Mouse (Mus musculus): Measurements from ENCODE around the gene Slc25a22. TPM values are rescaled to one million over a fixed set of nuclear protein-coding genes. Genes with fewer than 3 reads are reported as not detected.

Slc25a22 gene
- polyA plus RNA-seq, 1 experiment = 16.2 TPM

DNA sequence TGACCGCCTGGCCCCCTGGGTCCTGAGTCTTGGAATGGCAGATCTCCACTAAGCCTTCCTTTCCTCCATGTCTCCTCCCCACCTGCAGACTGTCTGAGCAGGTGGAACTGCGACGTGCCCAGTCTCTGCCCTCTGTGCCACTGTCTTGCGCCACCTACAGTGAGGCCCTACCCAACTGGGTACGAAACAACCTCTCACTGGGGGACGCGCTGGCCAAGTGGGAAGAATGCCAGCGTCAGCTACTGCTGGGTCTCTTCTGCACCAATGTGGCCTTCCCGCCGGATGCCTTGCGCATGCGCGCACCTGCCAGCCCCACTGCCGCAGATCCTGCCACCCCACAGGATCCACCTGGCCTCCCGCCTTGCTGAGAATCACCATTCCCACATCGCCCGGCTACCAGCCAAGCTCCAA, 21.6 kb upstream of the Slc25a22 start:
- Histone ChIP-seq H3ac (ENCODE audit: control insufficient read depth, insufficient read length, low read depth) (no peak overlapping the region), H3K27me3 (ENCODE audit: control insufficient read depth, insufficient read depth, insufficient read length) (no peaks in the 10 kb centered on the region), H3K4me3 (ENCODE audit: insufficient read depth, poor library complexity, severe bottlenecking) (no peak overlapping the region), H3K79me2 (ENCODE audit: control insufficient read depth, insufficient read depth) (no peaks in the 10 kb centered on the region), H3K36me3 (ENCODE audit: control insufficient read depth, insufficient read depth) (peaks cover 3% of the 10 kb centered on the region), H3K79me3 (ENCODE audit: low read depth) (no peaks in the 10 kb centered on the region)
- TF ChIP-seq USF1 (IDR thresholded peaks at IDR 0.05; ENCODE audit: low read depth) (no peak), FOSL1 (IDR thresholded peaks at IDR 0.05; ENCODE audit: insufficient read depth, low read length, poor library complexity, severe bottlenecking) (no peak), CEBPB (IDR thresholded peaks at IDR 0.05; ENCODE audit: low read depth) (no peak), CTCF (IDR thresholded peaks at IDR 0.05; ENCODE audit: control insufficient read depth, insufficient read depth, insufficient read length) (no peak), MYOD1 (IDR thresholded peaks at IDR 0.05; ENCODE audit: control insufficient read depth, insufficient read length, low read depth) (no peak), MAX (IDR thresholded peaks at IDR 0.05) (no peak), MYOG (IDR thresholded peaks at IDR 0.05; ENCODE audit: control insufficient read depth, extremely low read depth, insufficient read length) (no peak)

DNA sequence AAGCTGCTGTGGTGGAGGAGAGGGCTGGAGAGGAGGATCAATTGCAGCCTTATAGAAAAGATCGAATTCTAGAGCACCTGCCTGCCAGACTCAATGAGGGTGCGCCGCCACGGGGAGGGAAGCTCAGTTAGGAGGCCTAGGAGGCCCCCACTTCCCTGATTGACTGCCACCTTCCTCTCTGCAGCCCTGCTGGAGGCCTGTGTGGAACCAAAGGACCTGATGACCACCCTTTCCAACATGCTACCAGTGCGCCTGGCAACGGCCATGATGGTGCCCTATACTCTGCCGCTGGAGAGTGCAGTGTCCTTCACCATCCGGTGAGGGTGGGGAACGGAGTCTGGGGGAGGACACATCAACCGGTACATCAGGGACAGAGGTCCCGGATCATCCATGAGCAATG, 21.0 kb upstream of the Slc25a22 start:
- no peaks in the 10 kb centered on the region for H3K79me3 ChIP-seq (ENCODE audit: low read depth)
- TF ChIP-seq CTCF (IDR thresholded peaks at IDR 0.05; ENCODE audit: control insufficient read depth, insufficient read depth, insufficient read length) (no peak), FOSL1 (IDR thresholded peaks at IDR 0.05; ENCODE audit: insufficient read depth, low read length, poor library complexity, severe bottlenecking) (no peak), MAX (IDR thresholded peaks at IDR 0.05) (no peak), MYOG (IDR thresholded peaks at IDR 0.05; ENCODE audit: control insufficient read depth, extremely low read depth, insufficient read length) (no peak), CEBPB (IDR thresholded peaks at IDR 0.05; ENCODE audit: low read depth) (no peak), USF1 (IDR thresholded peaks at IDR 0.05; ENCODE audit: low read depth) (no peak), MYOD1 (IDR thresholded peaks at IDR 0.05; ENCODE audit: control insufficient read depth, insufficient read length, low read depth) (no peak)
- H3K36me3 ChIP-seq (ENCODE audit: control insufficient read depth, insufficient read depth) = peaks cover 3% of the 10 kb centered on the region
- H3K4me3 ChIP-seq (ENCODE audit: insufficient read depth, poor library complexity, severe bottlenecking) = no peak overlapping the region
- no peak overlapping the region for H3ac ChIP-seq (ENCODE audit: control insufficient read depth, insufficient read length, low read depth)
- no peaks in the 10 kb centered on the region for H3K27me3 ChIP-seq (ENCODE audit: control insufficient read depth, insufficient read depth, insufficient read length)
- H3K79me2 ChIP-seq (ENCODE audit: control insufficient read depth, insufficient read depth) = no peaks in the 10 kb centered on the region

DNA sequence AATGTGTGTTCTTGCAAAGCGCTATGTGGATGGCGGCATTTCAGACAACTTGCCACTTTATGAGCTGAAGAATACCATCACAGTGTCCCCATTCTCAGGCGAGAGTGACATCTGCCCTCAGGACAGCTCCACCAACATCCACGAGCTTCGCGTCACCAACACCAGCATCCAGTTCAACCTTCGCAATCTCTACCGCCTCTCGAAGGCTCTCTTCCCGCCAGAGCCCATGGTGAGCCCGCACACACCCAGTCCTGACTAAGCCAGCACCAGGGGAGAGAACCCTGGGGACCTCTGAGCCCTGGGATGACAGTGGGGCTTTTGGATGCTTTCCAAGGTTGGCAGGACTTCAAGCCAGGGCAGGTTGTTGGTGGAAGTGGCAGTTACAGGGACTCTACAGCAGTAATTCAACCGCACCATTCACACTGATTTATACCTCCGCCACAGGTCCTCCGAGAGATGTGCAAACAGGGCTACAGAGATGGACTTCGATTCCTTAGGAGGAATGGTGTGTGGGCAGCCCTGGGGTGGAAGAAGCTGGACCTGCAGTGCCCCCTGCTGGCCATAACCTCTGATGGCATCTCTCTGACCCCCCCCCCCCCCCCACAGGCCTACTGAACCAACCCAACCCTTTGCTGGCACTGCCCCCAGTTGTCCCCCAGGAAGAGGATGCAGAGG, 20.4 kb upstream of the Slc25a22 start:
- H3K36me3 ChIP-seq (ENCODE audit: control insufficient read depth, insufficient read depth) = peaks cover 3% of the 10 kb centered on the region
- H3K79me2 ChIP-seq (ENCODE audit: control insufficient read depth, insufficient read depth) = no peaks in the 10 kb centered on the region
- no peak overlapping the region for H3K4me3 ChIP-seq (ENCODE audit: insufficient read depth, poor library complexity, severe bottlenecking)
- H3K27me3 ChIP-seq (ENCODE audit: control insufficient read depth, insufficient read depth, insufficient read length) = no peaks in the 10 kb centered on the region
- no peak overlapping the region for H3ac ChIP-seq (ENCODE audit: control insufficient read depth, insufficient read length, low read depth)
- no peak for TF ChIP-seq FOSL1 (IDR thresholded peaks at IDR 0.05; ENCODE audit: insufficient read depth, low read length, poor library complexity, severe bottlenecking)
- TF ChIP-seq CTCF (IDR thresholded peaks at IDR 0.05; ENCODE audit: control insufficient read depth, insufficient read depth, insufficient read length) = peak; percentile 44
- no peaks in the 10 kb centered on the region for H3K79me3 ChIP-seq (ENCODE audit: low read depth)

DNA sequence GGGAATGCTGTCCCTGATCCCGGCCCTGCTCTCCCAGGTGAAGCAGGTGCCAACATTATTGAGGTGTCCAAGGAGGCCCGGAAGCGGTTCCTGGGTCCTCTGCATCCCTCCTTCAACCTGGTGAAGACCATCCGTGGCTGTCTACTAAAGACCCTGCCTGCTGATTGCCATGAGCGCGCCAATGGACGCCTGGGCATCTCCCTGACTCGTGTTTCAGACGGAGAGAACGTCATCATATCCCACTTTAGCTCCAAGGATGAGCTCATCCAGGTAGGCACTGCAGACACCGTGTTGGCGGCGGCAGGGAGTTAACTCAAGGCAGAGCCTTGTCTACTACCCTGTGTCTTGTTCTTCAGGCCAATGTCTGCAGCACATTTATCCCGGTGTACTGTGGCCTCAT, 19.5 kb upstream of the Slc25a22 start:
- Histone ChIP-seq H3K4me3 (ENCODE audit: insufficient read depth, poor library complexity, severe bottlenecking) (no peak overlapping the region), H3K79me2 (ENCODE audit: control insufficient read depth, insufficient read depth) (no peaks in the 10 kb centered on the region), H3ac (ENCODE audit: control insufficient read depth, insufficient read length, low read depth) (no peak overlapping the region), H3K27me3 (ENCODE audit: control insufficient read depth, insufficient read depth, insufficient read length) (no peaks in the 10 kb centered on the region), H3K79me3 (ENCODE audit: low read depth) (no peaks in the 10 kb centered on the region), H3K36me3 (ENCODE audit: control insufficient read depth, insufficient read depth) (peaks cover 3% of the 10 kb centered on the region)
- no peak for TF ChIP-seq MYOD1 (IDR thresholded peaks at IDR 0.05; ENCODE audit: control insufficient read depth, insufficient read length, low read depth)
- TF ChIP-seq CTCF (IDR thresholded peaks at IDR 0.05; ENCODE audit: control insufficient read depth, insufficient read depth, insufficient read length) = no peak

GRCm38 (mm10) chr7:141456739-141457138, 19.0 kb upstream of the Slc25a22 start:
- no peak overlapping the region for H3K4me3 ChIP-seq (ENCODE audit: insufficient read depth, poor library complexity, severe bottlenecking)
- no peak overlapping the region for H3ac ChIP-seq (ENCODE audit: control insufficient read depth, insufficient read length, low read depth)
- H3K27me3 ChIP-seq (ENCODE audit: control insufficient read depth, insufficient read depth, insufficient read length) = no peaks in the 10 kb centered on the region
- TF ChIP-seq MYOG (IDR thresholded peaks at IDR 0.05; ENCODE audit: control insufficient read depth, extremely low read depth, insufficient read length) = no peak
- no peak for TF ChIP-seq CTCF (IDR thresholded peaks at IDR 0.05; ENCODE audit: control insufficient read depth, insufficient read depth, insufficient read length)
- TF ChIP-seq FOSL1 (IDR thresholded peaks at IDR 0.05; ENCODE audit: insufficient read depth, low read length, poor library complexity, severe bottlenecking) = no peak
- TF ChIP-seq MAX (IDR thresholded peaks at IDR 0.05) = peak; percentile 64
- peak; percentile 81 for TF ChIP-seq USF1 (IDR thresholded peaks at IDR 0.05; ENCODE audit: low read depth)
- TF ChIP-seq CEBPB (IDR thresholded peaks at IDR 0.05; ENCODE audit: low read depth) = peak; percentile 79
- no peak for TF ChIP-seq MYOD1 (IDR thresholded peaks at IDR 0.05; ENCODE audit: control insufficient read depth, insufficient read length, low read depth)
- H3K36me3 ChIP-seq (ENCODE audit: control insufficient read depth, insufficient read depth) = peaks cover 7% of the 10 kb centered on the region
- H3K79me2 ChIP-seq (ENCODE audit: control insufficient read depth, insufficient read depth) = no peaks in the 10 kb centered on the region
- H3K79me3 ChIP-seq (ENCODE audit: low read depth) = no peaks in the 10 kb centered on the region

DNA sequence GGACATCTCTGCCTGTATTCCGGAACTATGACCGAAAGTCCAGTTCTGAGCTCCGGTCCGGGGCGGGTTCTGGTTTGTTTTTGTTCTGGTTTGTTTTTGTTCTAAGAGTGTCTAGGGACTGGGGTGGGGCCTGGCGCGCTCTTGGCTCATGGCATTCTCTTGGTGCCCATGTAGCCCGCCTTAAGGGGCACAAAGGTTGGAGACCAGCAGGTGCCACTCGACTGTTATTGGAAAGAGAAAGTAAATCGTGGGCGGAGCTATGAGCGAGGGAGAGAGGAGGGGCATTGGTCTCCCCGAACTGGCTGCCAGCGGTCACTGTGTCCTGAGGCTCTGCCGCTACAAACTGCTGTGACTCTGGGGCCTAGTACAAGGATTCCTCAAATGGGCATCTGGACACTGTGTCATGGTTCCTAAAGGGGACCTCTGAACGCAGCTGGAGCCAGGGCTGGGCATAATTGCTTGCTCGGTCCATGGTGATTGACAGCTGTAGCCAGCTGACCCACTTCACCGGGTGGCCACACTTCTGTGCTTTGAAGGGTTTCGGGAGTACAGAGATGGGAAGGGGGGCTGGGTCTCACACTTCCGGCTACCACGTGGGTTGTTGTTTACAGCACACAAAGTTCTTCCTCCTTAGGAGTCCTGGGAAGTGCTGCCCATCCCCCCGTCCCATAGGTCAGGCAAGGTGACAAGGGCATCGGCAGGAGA, 18.1 kb upstream of the Slc25a22 start:
- TF ChIP-seq USF1 (IDR thresholded peaks at IDR 0.05; ENCODE audit: low read depth) = no peak
- Histone ChIP-seq H3K79me3 (ENCODE audit: low read depth) (no peaks in the 10 kb centered on the region), H3K36me3 (ENCODE audit: control insufficient read depth, insufficient read depth) (peaks cover 17% of the 10 kb centered on the region), H3K79me2 (ENCODE audit: control insufficient read depth, insufficient read depth) (no peaks in the 10 kb centered on the region), H3ac (ENCODE audit: control insufficient read depth, insufficient read length, low read depth) (peak overlapping the region; percentile 76), H3K27me3 (ENCODE audit: control insufficient read depth, insufficient read depth, insufficient read length) (no peaks in the 10 kb centered on the region), H3K4me3 (ENCODE audit: insufficient read depth, poor library complexity, severe bottlenecking) (peak overlapping the region; percentile 42)
